Mouse (Mus musculus) liver, postnatal 0 days (tissue): ENCODE measurements at regions not wholly inside any gene's neighbourhood (a gene's known extent, or its start where the extent isn't known, plus 50 kb on each side); places are given as distances from the start of the nearest gene placed in this dataset.

Experiments
- CTCF ChIP-seq: sonication (generic); IDR thresholded peaks from 2 replicates; pipeline ENCODE4 v1.5.1; 2016; ENCODE audit warnings: antibody characterized with exemption, low read depth
- EP300 ChIP-seq: IDR thresholded peaks from 2 replicates; pipeline ENCODE4 v1.6.1; 2016; ENCODE audit warnings: antibody characterized with exemption, low read depth, mild to moderate bottlenecking

GRCm38 (mm10) chr15:87170890-87171289, 373.2 kb upstream of the Fam19a5 start:
- TF ChIP-seq CTCF (no peak), EP300 (no peak)
